Mouse (Mus musculus) megakaryocyte progenitor cell, adult 5-6 weeks (primary cell): ENCODE data around the gene Pnmt. TPM values are rescaled to one million over a fixed set of nuclear protein-coding genes. Genes with fewer than 3 reads are reported as not detected.
"Not testable (repeated sequence)": the region's sequence is repeated elsewhere in the genome, so short reads cannot be mapped to it uniquely, and the experiment has no call there.

Source experiments
- ATAC-seq: replicated peaks from 2 replicates; pipeline ENCODE4 v1.8.0; 2016; ENCODE audit warnings: mild to moderate bottlenecking, moderate TSS enrichment, inconsistent platforms; ENCODE audit not compliant: poor library complexity
- total RNA-seq, 2 experiments: library from RNA; stranded (forward) in 1 of 2; stranded (reverse) in 1 of 2; fragments of 157-497, 149-512 nt in 1 of 2; fragments of 200-1000 nt in 1 of 2; gene quantifications; 2 replicates each; pipeline versions ENCODE4 v1.2.3 to v1.2.4; 2015 to 2017

Gene Pnmt
- total RNA-seq, 2 experiments from 2014 or later: not detected

- no peak; the same call in 1 of the 2 replicates for ATAC-seq
Measured at GRCm38 (mm10) chr11:98357396-98358160, 28.7 kb upstream of the Pnmt start.

GRCm38 (mm10) chr11:98358161-98359083, 27.8 kb upstream of the Pnmt start, which contains the start of gene Stard3:
TSS of gene Stard3 (plus strand) at chr11:98358368.
- peak; percentile 72 for ATAC-seq

- peak; percentile 50 for ATAC-seq
Measured at GRCm38 (mm10) chr11:98360866-98361521, 25.3 kb upstream of the Pnmt start.

GRCm38 (mm10) chr11:98363817-98364216, 22.4 kb upstream of the Pnmt start:
- ATAC-seq: no peak

- ATAC-seq: no peak
Measured at GRCm38 (mm10) chr11:98364410-98364809, 21.8 kb upstream of the Pnmt start.

- ATAC-seq: peak; percentile 80
Measured at GRCm38 (mm10) chr11:98366290-98366689, 20.0 kb upstream of the Pnmt start.

GRCm38 (mm10) chr11:98367171-98367862, 18.9 kb upstream of the Pnmt start:
- ATAC-seq: no peak

- ATAC-seq: no peak
Measured at GRCm38 (mm10) chr11:98367863-98368186, 18.4 kb upstream of the Pnmt start.

- no peak for ATAC-seq
Measured at GRCm38 (mm10) chr11:98369337-98369736, 16.9 kb upstream of the Pnmt start.

- ATAC-seq: no peak
Measured at GRCm38 (mm10) chr11:98370588-98370987, 15.7 kb upstream of the Pnmt start.

GRCm38 (mm10) chr11:98371556-98372240, 14.6 kb upstream of the Pnmt start:
- ATAC-seq: no peak

GRCm38 (mm10) chr11:98372406-98372805, 13.8 kb upstream of the Pnmt start:
- ATAC-seq: peak; percentile 68

GRCm38 (mm10) chr11:98373244-98373643, 13.0 kb upstream of the Pnmt start:
- no peak for ATAC-seq

GRCm38 (mm10) chr11:98374266-98374665, 12.0 kb upstream of the Pnmt start:
- ATAC-seq: no peak

GRCm38 (mm10) chr11:98376756-98377155, 9.5 kb upstream of the Pnmt start:
- ATAC-seq: no peak

GRCm38 (mm10) chr11:98377787-98378186, 8.5 kb upstream of the Pnmt start:
- no peak for ATAC-seq

- no peak for ATAC-seq
Measured at GRCm38 (mm10) chr11:98379379-98379778, 6.9 kb upstream of the Pnmt start.

GRCm38 (mm10) chr11:98380106-98380505, 6.1 kb upstream of the Pnmt start:
- ATAC-seq: no peak

- no peak for ATAC-seq
Measured at GRCm38 (mm10) chr11:98381651-98382050, 4.6 kb upstream of the Pnmt start.

GRCm38 (mm10) chr11:98382405-98382804, 3.8 kb upstream of the Pnmt start:
- not testable (repeated sequence) for ATAC-seq
